Mouse (Mus musculus) MEL (cell line): Measurements from ENCODE around the gene Ust.

Experiments
- CTCF ChIP-seq, 3 experiments: IDR thresholded peaks in 2 of 3; conservative IDR thresholded peaks in 1 of 3; 2 replicates each; pipeline ENCODE4 v1.5.1; 2011 to 2012; ENCODE audit warnings: low read length in 3 of 3, low read depth in 2 of 3, mild to moderate bottlenecking in 2 of 3, improper control_type of control experiment in 1 of 3, inconsistent platforms in 1 of 3, mixed read lengths in 1 of 3, moderate library complexity in 1 of 3; ENCODE audit not compliant: control insufficient read depth in 1 of 3, insufficient read depth in 1 of 3, poor library complexity in 1 of 3, severe bottlenecking in 1 of 3
- E2F4 ChIP-seq: IDR thresholded peaks from 2 replicates; pipeline ENCODE4 v1.6.1; 2011; ENCODE audit warnings: low read depth, low read length, improper control_type of control experiment, borderline replicate concordance
- GATA1 ChIP-seq: IDR thresholded peaks from 2 replicates; pipeline ENCODE4 v1.6.1; 2011; ENCODE audit warnings: low read depth, low read length, improper control_type of control experiment
- MAX ChIP-seq: IDR thresholded peaks from 2 replicates; pipeline ENCODE4 v1.6.1; 2011; ENCODE audit warnings: low read length, improper control_type of control experiment
- MAZ ChIP-seq: IDR thresholded peaks from 2 replicates; pipeline ENCODE4 v1.6.1; 2012; ENCODE audit warnings: low read depth, mild to moderate bottlenecking, inconsistent platforms, low read length, improper control_type of control experiment
- POLR2A ChIP-seq, 2 experiments: IDR thresholded peaks; 2 replicates each; pipeline ENCODE4 v1.6.1; 2011 to 2012; ENCODE audit warnings: low read length in 2 of 2, mild to moderate bottlenecking in 2 of 2, control low read depth in 1 of 2, improper control_type of control experiment in 1 of 2, low read depth in 1 of 2, moderate library complexity in 1 of 2; ENCODE audit not compliant: control insufficient read depth in 1 of 2, insufficient read depth in 1 of 2, poor library complexity in 1 of 2
- USF1 ChIP-seq: IDR thresholded peaks from 2 replicates; pipeline ENCODE4 v1.6.1; 2014; ENCODE audit warnings: low read depth, mild to moderate bottlenecking, inconsistent platforms, low read length, improper control_type of control experiment, moderate library complexity

- no peak for TF ChIP-seq USF1
- no peak for TF ChIP-seq GATA1
- TF ChIP-seq E2F4, result no peak
- no peak for TF ChIP-seq POLR2A (IDR thresholded peaks at IDR 0.05; ENCODE audit: control insufficient read depth in 1 of 2, insufficient read depth in 1 of 2, low read depth in 1 of 2, low read length in 2 of 2, poor library complexity in 1 of 2)
- TF ChIP-seq MAZ, result no peak
- no peak for TF ChIP-seq MAX
- TF ChIP-seq CTCF (IDR thresholded peaks at IDR 0.05 in 2 of 3, conservative IDR thresholded peaks at IDR 0.05 in 1 of 3; ENCODE audit: control insufficient read depth in 1 of 3, insufficient read depth in 1 of 3, low read depth in 2 of 3, low read length in 3 of 3, poor library complexity in 1 of 3, severe bottlenecking in 1 of 3), result no peak
These were observed 182.0 kb downstream of the Ust start for GRCm38 (mm10) chr10:8336601-8337000.
